Mouse (Mus musculus) WW6 (cell line): ENCODE results near the gene Stard7.
A peak's percentile ranks its signal among the peaks of the same experiment; 100 is the strongest.

ENCODE experiments used
- DNase-seq: peaks from one replicate; pipeline ENCODE4 v3.0.0-alpha.2; 2013; ENCODE audit warnings: low read depth, low spot score

The Stard7 gene

DNA sequence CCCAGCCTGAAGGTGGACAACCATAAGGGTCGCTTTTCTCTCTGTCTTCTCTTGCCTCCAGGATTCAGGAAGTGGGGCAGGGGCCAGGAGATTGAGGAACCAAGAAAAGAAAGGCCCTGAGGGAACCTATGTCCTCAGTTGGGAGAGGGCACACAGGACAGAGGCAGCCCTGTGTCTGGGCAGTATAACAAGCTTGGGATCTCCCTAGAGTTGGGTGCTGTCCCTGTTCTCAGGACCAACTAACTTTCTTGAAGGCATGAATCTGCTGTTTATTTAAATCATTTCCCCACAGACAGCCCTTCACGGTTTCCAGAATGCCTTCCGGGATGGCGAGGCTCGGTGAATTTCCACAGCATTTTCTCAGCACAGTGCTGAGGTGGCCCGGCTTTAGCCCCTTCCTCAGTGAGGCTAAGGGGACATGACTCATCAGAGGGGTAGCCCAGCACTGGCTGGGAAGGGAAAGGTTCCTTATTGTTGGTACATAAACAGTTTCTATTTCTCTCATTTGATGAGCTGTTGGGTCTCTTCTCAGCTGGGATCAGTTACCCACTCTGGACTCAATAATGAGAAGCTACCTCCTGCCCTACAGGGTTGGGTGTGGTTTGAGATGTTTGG is 52.8 kb downstream of the Stard7 start:
- DNase-seq = no peak

DNA sequence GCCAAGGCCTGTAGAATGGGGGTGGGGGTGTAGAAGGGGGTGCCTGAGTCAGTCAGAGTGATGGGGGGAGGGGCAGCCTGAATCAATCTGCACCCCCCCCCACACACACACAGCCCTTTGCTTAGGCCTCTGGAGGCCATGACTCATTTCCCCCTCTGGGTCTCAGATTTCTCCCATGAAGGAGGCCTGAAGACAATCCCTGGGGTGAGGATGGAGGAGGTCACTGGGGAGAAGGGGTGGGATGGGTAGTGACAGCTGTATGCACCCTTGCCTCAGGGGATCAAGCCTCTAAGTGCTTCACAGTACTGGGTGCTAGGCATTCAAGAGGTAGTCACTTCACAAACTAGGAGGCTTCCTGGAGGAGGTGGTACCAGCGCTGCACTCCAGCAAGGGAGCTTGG is 53.6 kb downstream of the Stard7 start:
- DNase-seq = no peak

DNA sequence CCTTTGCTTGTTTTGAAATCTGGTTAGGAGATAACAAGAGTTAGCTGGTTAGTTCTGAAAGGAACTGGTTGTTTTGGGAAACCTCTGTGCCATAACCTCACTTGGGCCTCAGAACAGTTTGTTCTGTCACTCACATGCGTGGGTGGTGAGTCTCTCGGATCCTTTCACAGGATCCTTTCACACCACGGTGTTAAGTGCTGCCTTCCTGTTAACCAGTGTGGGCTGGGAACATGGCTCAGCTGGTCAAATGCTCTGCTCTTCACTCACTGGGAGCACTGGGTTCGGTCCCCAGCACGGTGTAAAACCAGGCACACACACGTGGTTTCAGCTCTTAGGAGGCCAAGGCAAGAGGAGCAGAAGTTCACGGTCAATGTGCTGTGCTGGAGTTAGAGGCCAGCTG is 54.4 kb downstream of the Stard7 start:
- DNase-seq = no peak

DNA sequence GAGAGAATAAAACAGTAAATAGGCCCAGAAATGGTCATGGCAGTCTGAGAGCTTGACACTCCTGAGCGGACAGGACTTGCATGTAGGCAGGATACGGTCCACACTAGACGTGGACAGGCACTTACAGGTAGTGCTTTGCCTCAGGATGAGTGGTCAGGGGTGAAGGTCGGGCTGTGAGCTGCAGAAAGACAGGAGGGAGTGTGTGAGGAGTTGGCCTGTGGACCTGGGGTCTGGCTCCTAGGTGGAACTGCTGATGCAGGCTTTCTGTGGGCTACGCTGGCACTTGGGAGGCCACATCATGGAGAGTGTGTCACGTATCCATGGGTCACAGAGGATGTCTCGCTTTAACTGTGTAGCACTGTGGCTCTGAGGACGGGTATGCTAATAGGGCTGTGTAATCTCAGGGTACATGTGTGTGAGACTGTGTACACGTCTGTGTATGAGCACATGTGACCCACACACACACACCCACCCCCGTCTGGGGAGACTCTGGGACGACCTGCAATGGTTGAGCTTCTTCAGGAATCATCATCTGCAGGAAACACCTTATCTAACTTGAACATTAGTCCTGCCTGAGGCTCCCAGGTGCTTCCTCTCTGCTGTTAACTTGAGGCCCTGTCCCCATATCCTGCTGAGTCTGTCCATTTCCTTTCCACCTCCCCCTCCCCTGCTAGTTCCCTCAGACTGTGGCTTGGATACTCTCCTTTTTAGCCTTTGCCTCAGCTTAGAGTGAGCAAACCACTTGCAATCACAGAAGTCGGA is 58.3 kb downstream of the Stard7 start:
- no peak for DNase-seq

DNA sequence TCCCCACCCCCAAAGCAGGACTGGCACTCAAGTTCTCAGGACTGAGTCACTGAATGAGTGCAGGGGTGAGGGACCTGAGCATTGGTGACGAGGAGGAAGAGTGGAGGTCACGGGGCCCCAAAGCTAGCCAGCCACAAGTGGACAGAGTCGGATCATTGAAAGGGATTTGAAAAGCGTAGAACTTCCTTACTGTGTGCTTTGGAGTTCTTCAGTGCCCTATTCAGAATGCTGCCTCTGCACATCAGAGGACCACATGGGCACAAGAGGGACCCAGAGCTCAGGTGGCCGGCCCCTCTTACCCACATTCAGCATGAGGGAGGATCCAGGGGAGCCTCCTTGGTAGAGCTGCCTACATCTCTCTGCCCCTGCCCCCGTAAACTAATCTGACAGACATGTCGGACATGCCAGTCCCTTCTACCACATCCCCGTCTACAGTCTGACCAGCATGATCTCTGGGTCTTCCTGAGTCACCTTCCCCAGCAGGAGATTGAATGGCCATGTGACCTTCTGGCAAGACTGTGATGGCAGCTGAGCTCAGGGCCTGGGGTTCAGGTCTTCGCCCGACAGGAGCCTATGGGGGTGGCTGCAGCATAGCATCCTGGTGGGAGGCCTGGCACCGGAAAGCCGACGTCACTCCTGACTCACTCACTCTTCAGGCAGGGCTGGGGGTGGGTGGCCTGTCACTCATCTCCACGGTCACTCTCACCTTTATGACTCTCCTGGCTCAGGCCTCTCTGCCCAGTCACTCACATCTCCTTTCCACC is 63.0 kb downstream of the Stard7 start:
- no peak for DNase-seq

DNA sequence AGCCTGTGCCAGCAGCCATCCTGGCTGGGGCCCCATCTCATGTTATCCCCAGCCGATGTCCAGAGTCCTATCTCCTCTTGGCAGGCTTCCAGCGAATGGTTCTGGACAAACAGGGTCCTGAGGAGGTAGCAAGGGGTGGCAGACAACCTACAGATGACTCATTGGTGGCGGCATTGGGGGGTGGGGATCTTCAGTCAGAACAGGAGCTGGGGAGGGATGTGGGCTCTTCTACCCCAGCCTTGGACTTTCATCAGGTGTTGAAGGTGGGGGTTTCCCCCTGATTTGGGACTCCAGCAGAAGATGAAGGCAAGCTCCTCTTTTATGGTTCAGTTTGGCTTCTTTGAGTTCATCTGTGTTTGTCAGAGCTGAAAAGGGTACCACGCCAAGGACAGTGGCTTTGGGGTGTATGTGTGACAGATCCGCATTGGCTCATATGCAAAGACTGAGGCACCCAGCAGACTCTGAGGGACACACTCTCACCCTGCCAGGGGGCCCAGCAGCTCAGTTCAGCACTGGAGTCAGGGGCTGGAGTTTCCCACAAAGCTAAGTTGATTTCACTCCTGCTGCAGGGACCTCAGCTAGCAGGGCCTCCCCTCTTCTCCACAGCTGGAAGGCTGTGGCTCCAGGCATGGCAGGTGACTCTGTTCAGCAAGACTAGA is 64.1 kb downstream of the Stard7 start:
- DNase-seq = no peak

DNA sequence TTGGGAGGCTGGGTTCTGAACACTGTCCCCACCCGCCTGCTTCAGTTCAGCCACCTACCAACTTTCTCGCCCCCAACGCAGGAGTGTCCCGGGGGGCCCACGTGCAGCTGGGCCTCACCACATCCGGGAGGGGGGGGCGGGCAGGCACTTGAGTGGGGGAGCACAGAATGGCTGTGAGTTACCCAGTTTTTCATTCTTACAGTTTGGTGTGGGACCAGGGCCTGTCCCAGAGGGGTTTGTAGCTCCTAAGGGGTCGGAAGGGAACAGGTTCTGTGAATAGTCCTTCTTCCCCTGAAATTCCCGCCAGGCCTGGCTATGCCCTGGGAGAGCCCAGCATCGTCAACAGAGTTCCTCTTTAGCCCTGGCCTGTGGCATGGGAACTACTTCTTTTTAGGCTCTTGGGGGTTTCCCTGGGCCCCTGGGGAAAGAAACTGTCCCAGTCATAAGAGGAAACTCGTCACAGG is 65.1 kb downstream of the Stard7 start:
- DNase-seq = no peak

DNA sequence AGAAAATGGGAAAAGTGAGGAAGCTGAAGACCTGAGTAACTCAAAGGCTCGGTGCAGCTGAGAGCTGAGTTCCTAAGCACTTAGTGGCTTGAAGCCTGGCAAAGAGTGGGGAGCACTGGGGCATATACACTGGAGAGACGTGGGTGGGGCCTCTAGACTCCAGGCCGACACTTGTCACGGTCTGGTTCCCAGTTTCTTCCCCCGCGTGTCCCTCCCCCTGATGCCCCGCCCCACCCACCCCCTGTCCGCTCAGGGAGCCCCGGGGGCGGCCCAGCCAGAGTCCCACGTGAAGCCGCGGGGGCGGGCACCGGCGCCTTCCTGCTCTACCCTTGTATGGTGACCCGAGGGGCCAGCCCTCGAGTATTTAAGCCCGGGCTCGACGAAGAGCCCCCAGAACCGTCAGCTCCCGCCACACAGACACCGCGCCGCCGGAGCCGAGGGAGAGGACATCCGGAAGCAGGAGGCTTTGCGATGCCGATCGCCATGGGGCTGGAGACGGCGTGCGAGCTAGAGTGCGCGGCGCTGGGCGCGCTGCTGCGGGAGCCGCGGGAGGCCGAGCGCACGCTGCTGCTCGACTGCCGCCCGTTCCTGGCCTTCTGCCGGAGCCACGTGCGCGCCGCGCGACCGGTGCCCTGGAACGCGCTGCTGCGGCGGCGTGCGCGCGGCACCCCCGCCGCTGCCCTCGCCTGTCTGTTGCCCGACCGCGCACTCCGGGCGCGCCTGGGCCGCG is 65.9 kb downstream of the Stard7 start, which contains the start of gene Dusp2:
Gene Dusp2, plus strand, starts transcription at position 393 of the 730 bp plus-strand sequence.
- no peak for DNase-seq

DNA sequence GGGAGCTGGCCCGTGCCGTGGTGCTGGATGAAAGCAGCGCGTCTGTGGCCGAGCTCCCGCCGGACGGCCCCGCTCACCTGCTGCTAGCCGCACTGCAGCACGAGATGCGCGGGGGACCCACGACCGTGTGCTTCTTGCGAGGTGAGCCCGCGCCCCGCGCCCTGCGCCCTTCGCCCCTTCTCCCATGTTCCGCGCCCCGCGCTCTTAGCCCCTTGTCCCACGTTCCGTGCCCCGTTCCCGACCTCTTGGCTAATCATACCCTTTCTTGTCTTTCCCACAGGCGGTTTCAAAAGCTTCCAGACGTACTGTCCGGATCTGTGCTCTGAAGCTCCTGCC is 66.4 kb downstream of the Stard7 start:
- DNase-seq = peak; percentile 31

DNA sequence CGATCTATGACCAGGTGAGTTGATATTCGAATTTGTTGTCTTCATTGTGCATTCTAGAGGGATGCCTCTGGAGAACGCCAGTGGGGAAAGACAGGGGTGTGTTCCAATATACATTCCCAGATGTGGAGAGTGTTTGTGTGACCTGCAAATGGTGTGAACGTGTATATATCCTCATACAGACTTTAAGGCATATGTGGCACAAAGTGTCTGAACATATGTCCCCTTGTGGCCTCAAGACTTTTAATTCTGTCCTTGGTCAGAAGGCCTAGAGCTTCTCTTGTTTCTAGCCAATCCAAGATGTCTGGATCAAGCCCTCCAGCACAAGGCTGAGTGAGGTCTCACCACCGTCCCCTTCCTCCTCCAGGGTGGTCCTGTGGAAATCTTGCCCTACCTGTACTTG is 66.9 kb downstream of the Stard7 start:
- no peak for DNase-seq

DNA sequence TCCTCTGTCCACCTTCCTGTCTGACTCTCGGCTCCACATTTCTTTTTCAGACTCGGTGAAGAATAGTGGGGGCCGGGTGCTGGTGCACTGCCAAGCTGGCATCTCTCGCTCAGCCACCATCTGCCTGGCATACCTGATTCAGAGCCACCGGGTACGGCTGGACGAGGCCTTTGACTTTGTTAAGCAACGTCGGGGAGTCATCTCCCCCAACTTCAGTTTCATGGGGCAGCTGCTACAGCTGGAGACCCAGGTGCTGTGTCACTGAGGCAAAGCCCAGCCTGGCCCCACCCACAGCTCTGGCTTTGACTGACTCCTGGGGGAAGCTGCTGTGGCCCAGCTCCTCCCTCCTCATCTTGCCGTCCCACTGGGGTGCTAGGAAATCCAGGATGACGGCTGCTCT is 67.5 kb downstream of the Stard7 start:
- no peak for DNase-seq

DNA sequence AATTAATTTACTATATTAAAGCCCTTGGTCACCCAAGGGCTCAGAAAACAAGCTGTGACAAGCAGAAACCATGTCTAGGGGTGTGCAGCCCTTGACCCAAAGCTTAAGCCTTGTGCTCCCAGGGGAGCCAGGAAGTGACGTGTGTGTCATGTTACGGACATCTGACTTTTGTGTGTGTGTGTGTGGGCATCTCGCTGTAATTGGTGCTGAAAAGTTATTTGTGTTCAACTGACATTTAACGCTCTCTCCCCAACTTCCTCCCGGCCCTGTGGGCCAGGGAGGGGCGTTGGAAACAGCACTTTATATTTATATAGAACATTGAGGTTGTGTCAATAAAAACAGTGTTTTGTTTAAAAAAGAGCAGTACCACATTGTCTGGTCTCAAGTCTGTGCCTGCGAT is 68.0 kb downstream of the Stard7 start:
- no peak for DNase-seq

DNA sequence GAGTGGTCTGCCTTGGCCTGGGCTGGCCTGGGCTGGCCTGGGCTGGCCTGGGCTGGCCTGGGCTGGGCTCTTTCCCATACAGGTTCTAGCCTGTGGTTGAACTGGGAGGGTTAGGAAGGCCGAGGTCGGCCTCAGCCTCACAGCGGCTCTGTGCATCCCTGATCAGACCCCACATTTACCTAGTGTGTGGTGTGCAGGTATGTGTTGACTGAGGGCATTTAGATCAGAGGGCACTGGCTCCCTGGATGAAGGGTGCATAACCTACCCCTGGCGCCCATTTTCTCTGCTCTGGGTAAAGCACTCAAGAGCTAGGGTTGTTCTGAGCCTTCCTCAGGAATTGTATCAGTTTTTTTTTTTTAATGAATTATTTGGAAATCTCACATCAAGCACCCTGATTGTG is 68.4 kb downstream of the Stard7 start, which contains the start of gene Astl:
Gene Astl, plus strand, starts transcription at position 224 of the 400 bp plus-strand sequence.
- no peak for DNase-seq

DNA sequence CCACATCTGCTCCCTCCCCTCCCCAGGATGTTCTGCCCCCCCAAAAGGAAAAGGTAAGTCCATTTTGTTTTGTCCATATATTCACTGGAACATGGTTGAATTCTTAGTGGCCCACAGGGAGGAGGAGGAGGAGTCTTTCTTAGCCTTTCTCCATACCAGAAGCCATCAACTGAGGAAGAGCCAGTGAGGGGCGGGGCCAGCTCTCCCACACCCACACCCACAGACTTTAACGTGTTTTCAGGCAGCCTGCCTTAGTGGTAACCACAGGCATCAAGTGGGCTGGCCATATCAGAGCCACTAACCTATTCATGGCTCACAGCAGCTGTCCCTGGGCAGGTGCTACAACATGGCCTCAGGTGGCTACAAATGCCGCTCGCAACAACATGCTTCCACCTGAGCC is 68.8 kb downstream of the Stard7 start:
- DNase-seq = no peak

DNA sequence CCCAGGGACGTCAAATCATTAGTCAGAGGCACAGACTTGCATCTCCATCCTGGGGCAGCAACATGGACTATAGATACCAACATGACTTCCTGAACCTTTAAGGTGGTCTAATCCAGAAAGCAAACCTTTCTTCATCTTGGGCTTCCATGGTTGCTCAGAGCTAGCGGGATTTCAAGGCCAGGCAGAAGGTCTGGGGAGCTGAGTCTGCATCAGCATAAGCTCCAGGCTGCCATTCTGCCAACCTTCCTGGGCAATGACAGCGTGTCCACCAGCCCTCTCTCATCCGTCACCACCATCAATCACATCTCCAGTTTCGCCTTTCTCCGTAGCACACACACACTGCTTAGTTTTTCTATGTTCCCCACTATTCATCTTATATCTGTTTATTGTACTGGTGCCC is 69.2 kb downstream of the Stard7 start:
- no peak for DNase-seq

DNA sequence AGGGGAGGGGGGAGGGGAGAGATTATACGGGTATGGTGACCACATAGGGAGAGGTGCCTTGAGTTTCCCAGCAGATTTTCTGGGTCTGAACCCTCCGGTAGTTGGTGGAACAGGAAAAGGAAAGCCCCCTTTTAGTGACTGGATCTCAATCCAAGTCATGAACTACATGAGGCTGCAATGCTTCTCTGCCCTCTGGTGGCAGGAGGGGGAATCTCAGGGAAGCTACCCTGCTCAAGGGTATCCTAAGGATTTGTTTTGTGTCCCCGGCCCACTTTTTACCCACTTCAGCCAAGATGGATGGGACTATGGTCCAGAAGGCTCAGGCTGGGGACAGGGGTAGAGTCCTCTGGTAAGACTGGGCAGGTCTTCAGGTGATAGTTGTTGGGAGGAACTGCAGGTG is 71.1 kb downstream of the Stard7 start:
- DNase-seq = no peak

DNA sequence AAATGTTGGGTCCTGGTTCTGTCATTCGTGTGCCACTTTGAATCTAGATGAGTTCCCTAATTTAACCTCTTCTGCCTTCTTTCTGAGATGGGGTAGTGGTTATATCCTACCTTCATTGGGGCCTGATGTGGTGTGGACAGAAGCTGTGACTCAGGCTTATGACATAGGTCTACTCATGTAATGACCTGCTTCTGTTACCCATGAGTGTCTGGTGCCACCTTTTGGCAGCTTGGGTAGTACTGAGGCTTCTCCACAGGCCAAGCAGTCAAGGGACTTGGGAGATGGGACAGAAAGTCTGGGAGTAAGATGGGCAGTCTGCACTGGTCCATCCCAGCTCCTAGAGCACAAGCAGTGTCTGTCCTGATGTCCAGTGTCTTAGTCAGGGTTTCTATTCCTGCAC is 76.3 kb downstream of the Stard7 start:
- no peak for DNase-seq

DNA sequence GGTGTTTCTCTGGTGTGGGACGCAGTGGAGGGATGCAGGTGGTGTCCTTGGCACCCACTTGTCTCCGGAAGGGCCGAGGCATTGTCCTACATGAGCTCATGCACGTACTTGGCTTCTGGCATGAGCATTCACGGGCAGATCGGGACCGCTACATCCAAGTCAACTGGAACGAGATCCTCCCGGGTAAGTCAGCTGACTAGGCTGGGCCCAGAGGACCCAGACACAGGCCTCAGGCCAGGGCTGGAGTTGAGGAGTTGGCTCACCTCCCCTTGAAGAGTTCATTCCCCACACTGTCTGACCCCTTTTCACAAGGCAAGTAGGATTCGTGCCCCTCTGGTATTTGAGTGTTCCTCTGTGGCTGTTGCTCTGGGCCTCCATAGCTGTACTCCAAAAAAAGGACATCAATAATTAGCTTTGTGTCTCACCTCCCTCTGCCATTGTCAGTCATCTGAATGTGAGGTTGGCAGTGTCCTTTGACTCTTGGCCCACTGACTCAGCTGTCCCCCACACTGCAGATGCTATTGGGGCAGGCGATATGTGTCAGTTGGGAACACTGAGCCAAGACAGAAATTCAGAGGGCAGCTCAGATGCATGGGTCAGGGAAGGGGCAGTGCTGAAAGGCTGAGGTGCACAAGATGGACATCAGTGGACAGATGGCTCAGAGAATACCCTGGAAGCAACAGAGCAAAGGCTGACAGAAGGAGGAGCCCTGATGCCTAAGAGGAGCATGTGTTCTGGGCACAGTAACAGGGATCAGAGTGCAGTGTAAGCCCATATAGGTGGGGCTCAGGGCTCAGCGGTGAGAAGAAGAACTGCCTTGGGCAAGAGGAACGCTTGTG is 77.3 kb downstream of the Stard7 start:
- no peak for DNase-seq
